ENCODE assay signal across 8 mouse cellular contexts in genomic region chr14:30354127-30354463, GRCm38 (mm10).
DNase-seq lines count a peak whose midpoint lies in the region; ATAC-seq and TF ChIP-seq lines count a peak whose summit lies in the region.

No protein-coding gene starts in this region.

- peaks cover 8 to 14% of the 10 kb centered on the region in 2 experiments for H3K4me1 ChIP-seq in heart, embryonic 14.5 days (ENCODE audit: control insufficient read depth in 2 of 2, insufficient read depth in 2 of 2, low read length in 2 of 2)
- H3K4me1 ChIP-seq in bone marrow macrophage, adult 2 months (ENCODE audit: control insufficient read depth, insufficient read depth, low read length): peaks cover 3% of the 10 kb centered on the region
- no peaks in the 10 kb centered on the region for H3K4me1 ChIP-seq in hindbrain, embryonic 11.5 days (replicated peaks; ENCODE audit: control insufficient read depth, insufficient read depth, low read length)
- H3K4me1 ChIP-seq in midbrain, embryonic 13.5 days (replicated peaks): peaks cover 26% of the 10 kb centered on the region

- H3K36me3 ChIP-seq in heart, embryonic 14.5 days (ENCODE audit: control insufficient read depth, insufficient read depth, low read length): no peaks in the 10 kb centered on the region
- no peaks in the 10 kb centered on the region for H3K36me3 ChIP-seq in hindbrain, embryonic 11.5 days (ENCODE audit: control insufficient read depth, insufficient read depth, low read length)
- no peaks in the 10 kb centered on the region for H3K36me3 ChIP-seq in midbrain, embryonic 13.5 days

- DNase-seq in heart, postnatal 10 days: no peak
- DNase-seq in hindbrain, embryonic 11.5 days (ENCODE audit: low spot score): no peak
- DNase-seq in urinary bladder, postnatal 36 days (ENCODE audit: low spot score in 2 of 2): no peak
- no peak for DNase-seq in cerebellum, postnatal 14 days
- no peak for DNase-seq in spleen, postnatal 36 days (ENCODE audit: low spot score in 2 of 2)

- peak overlapping the region; percentile 80 for H3K9ac ChIP-seq in heart, embryonic 14.5 days (ENCODE audit: low read length)
- no peak overlapping the region; the same call in 1 of the 2 replicates for H3K9ac ChIP-seq in hindbrain, embryonic 11.5 days (ENCODE audit: low read depth, low read length)
- peak overlapping the region; percentile 78 for H3K9ac ChIP-seq in midbrain, embryonic 13.5 days (replicated peaks)

- no peak for TF ChIP-seq CTCF in bone marrow macrophage, adult 2 months (IDR thresholded peaks at IDR 0.05; ENCODE audit: low read depth, low read length)

- peak overlapping the region; percentile 54 to 58 for H3K4me3 ChIP-seq in heart, embryonic 14.5 days (ENCODE audit: control insufficient read depth in 1 of 2, insufficient read depth in 1 of 2, low read depth in 1 of 2, low read length in 2 of 2)
- peak overlapping the region; percentile 62 for H3K4me3 ChIP-seq in bone marrow macrophage, adult 2 months (ENCODE audit: insufficient read depth, low read length)
- H3K4me3 ChIP-seq in hindbrain, embryonic 11.5 days (ENCODE audit: low read depth, low read length): peak overlapping the region; percentile 55
- H3K4me3 ChIP-seq in midbrain, embryonic 13.5 days (replicated peaks): peak overlapping the region; percentile 64

- H3K27ac ChIP-seq in heart, embryonic 14.5 days (replicated peaks in 1 of 2; ENCODE audit: control insufficient read depth in 1 of 2, insufficient read depth in 1 of 2, low read depth in 2 of 2, low read length in 2 of 2): no peak overlapping the region
- H3K27ac ChIP-seq in bone marrow macrophage, adult 2 months (ENCODE audit: insufficient read depth, low read depth, low read length): no peak overlapping the region
- H3K27ac ChIP-seq in hindbrain, embryonic 11.5 days (ENCODE audit: low read depth, low read length): no peak overlapping the region
- peak overlapping the region; percentile 70 for H3K27ac ChIP-seq in midbrain, embryonic 13.5 days

- H3K27me3 ChIP-seq in heart, embryonic 14.5 days (ENCODE audit: control insufficient read depth, insufficient read depth, low read length): peaks cover 10% of the 10 kb centered on the region; the same call in 1 of the 2 replicates
- peaks cover 16% of the 10 kb centered on the region; the same call in 1 of the 2 replicates for H3K27me3 ChIP-seq in hindbrain, embryonic 11.5 days (ENCODE audit: control insufficient read depth, insufficient read depth, low read length)
- peaks cover 21% of the 10 kb centered on the region for H3K27me3 ChIP-seq in midbrain, embryonic 13.5 days

- intact Hi-C loops in heart, postnatal 10 days (cut with DNase I): loop anchor here (5.0 kb wide), 3 partner anchors 53 to 222 kb away; no protein-coding TSS in a partner anchor

- H3K9me3 ChIP-seq in heart, embryonic 14.5 days (ENCODE audit: control insufficient read depth, low read length): no peaks in the 10 kb centered on the region
- no peaks in the 10 kb centered on the region for H3K9me3 ChIP-seq in hindbrain, embryonic 11.5 days (ENCODE audit: control insufficient read depth, low read length)
- no peaks in the 10 kb centered on the region for H3K9me3 ChIP-seq in midbrain, embryonic 13.5 days

- WGBS in heart, embryonic 14.5 days: 13% methylated on average over 8 of the region's 8 CpGs
- WGBS in hindbrain, embryonic 11.5 days: 2% methylated on average over 8 of the region's 8 CpGs
- WGBS in midbrain, embryonic 13.5 days: 2% methylated on average over 8 of the region's 8 CpGs

- H3K4me2 ChIP-seq in heart, embryonic 14.5 days (ENCODE audit: low read length): peak overlapping the region; percentile 93
- H3K4me2 ChIP-seq in hindbrain, embryonic 11.5 days (replicated peaks; ENCODE audit: low read depth, low read length): peak overlapping the region; percentile 93
- peak overlapping the region; percentile 85 for H3K4me2 ChIP-seq in midbrain, embryonic 13.5 days (replicated peaks)

- ATAC-seq in heart, embryonic 14.5 days (ENCODE audit: insufficient number of reproducible peaks, insufficient read depth, low FRiP score, low read depth): no peak
- ATAC-seq in hindbrain, embryonic 11.5 days (ENCODE audit: low FRiP score): peak; percentile 7; the same call in 1 of the 2 replicates
- ATAC-seq in midbrain, embryonic 13.5 days: no peak; the same call in 1 of the 2 replicates

- TF ChIP-seq POLR2A in bone marrow macrophage, adult 2 months (IDR thresholded peaks at IDR 0.05; ENCODE audit: borderline replicate concordance, low read depth, low read length): no peak
